Mouse (Mus musculus) heart, adult 2 months (tissue): Measurements from ENCODE around the gene Cd72. TPM values are rescaled to one million over a fixed set of nuclear protein-coding genes. Genes with fewer than 3 reads are reported as not detected.
A peak's percentile ranks its signal among the peaks of the same experiment; 100 is the strongest.

Source experiments
- DNase-seq, 2 experiments: peaks; one replicate each; pipeline ENCODE4 v3.0.0; 2021
- H3K27ac ChIP-seq: fragments of 200-600 bp; 2 replicates; pipeline ENCODE4 v1.8.1; 2022
- H3K27me3 ChIP-seq: fragments of 200-500 bp; 2 replicates; pipeline ENCODE4 v1.6.1; 2012; ENCODE audit warnings: mild to moderate bottlenecking, low read length, inconsistent platforms, mixed read lengths; ENCODE audit not compliant: control insufficient read depth, insufficient read depth
- H3K36me3 ChIP-seq: fragments of 200-500 bp; 2 replicates; pipeline ENCODE4 v1.6.1; 2012; ENCODE audit warnings: low read length, inconsistent platforms; ENCODE audit not compliant: control insufficient read depth, insufficient read depth
- H3K4me1 ChIP-seq: fragments of 200-500 bp; 2 replicates; pipeline ENCODE4 v1.6.1; 2011; ENCODE audit warnings: low read length; ENCODE audit not compliant: control insufficient read depth, insufficient read depth
- H3K4me3 ChIP-seq: fragments of 200-600 bp; 2 replicates; pipeline ENCODE4 v1.8.1; 2022
- H3K79me2 ChIP-seq: fragments of 200-500 bp; replicated peaks from 2 replicates; pipeline ENCODE4 v1.6.1; 2012; ENCODE audit warnings: mild to moderate bottlenecking, inconsistent platforms, low read length, moderate library complexity, mixed read lengths; ENCODE audit not compliant: control insufficient read depth, insufficient read depth
- H3K9ac ChIP-seq: fragments of 200-500 bp; 2 replicates; pipeline ENCODE4 v1.6.1; 2012; ENCODE audit warnings: low read depth, mild to moderate bottlenecking, control low read depth, inconsistent platforms, low read length, mixed read lengths
- CTCF ChIP-seq: fragments of 200-600 bp; IDR thresholded peaks from 2 replicates; pipeline ENCODE4 v1.8.1; 2022; ENCODE audit warnings: antibody characterized with exemption, mild to moderate bottlenecking, moderate library complexity
- EP300 ChIP-seq: fragments of 200-500 bp; IDR thresholded peaks from 2 replicates; pipeline ENCODE4 v1.6.1; 2011; ENCODE audit warnings: low read depth, low read length, control low read depth; ENCODE audit not compliant: insufficient read depth
- POLR2A ChIP-seq: fragments of 200-500 bp; IDR thresholded peaks from 2 replicates; pipeline ENCODE4 v1.6.1; 2011; ENCODE audit warnings: mild to moderate bottlenecking, low read depth, low read length, control low read depth; ENCODE audit not compliant: insufficient read depth
- WGBS: fragments of 180-500 bp; shearing (Covaris S2); methylation state at CpG from one replicate; pipeline ENCODE4 v1.1.7; 2018; 5-methylcytosine and 5-hydroxymethylcytosine counted together
- intact Hi-C: fragments of 180-260 bp; cut with DNase I; formaldehyde crosslinking; loops from one replicate; pipeline ENCODE4 v1.15.1; 2025
- polyA plus RNA-seq: library from polyadenylated mRNA; depleted of rRNA; stranded (reverse); fragments of >200 nt; gene quantifications from 2 replicates; pipeline ENCODE4 v1.2.3, GENCODE M21; 2012; rRNA removed
- total RNA-seq, 2 experiments: library from RNA; stranded (reverse); gene quantifications; 2 replicates each; pipeline ENCODE4 v1.2.3; 2021

Gene Cd72
- total and polyA plus RNA-seq, 3 experiments: 0.97 to 4.8 (median 1.0) TPM

- Histone ChIP-seq H3K4me1 (peaks cover 47% of the 10 kb centered on the region), H3K9ac (no peak overlapping the region), H3K4me3 (no peak overlapping the region), H3K36me3 (peaks cover 12% of the 10 kb centered on the region), H3K27me3 (no peaks in the 10 kb centered on the region), H3K79me2 (peaks cover 5% of the 10 kb centered on the region; the same call in 1 of the 2 replicates), H3K27ac (peak overlapping the region; percentile 92)
- TF ChIP-seq CTCF: no peak
- no peak for TF ChIP-seq POLR2A
- no peak for TF ChIP-seq EP300
- WGBS: 92% methylated on average over 10 of the region's 10 CpGs
- peak in 1 of 2 experiments; percentile 24 for DNase-seq
- intact Hi-C loops: loop anchor here (10.0 kb wide), 1 partner anchor 357 kb away; the partner anchor contains the start of gene Fam214b
Measured at GRCm38 (mm10) chr4:43401486-43401885, 52.9 kb downstream of the Cd72 start.

- Histone ChIP-seq H3K27ac (peak overlapping the region; percentile 92), H3K79me2 (peaks cover 5% of the 10 kb centered on the region; the same call in 1 of the 2 replicates), H3K27me3 (no peaks in the 10 kb centered on the region), H3K4me1 (peaks cover 47% of the 10 kb centered on the region), H3K36me3 (peaks cover 12% of the 10 kb centered on the region), H3K4me3 (no peak overlapping the region), H3K9ac (no peak overlapping the region)
- TF ChIP-seq CTCF (no peak), POLR2A (no peak), EP300 (no peak)
- 50% methylated on average over 10 of the region's 10 CpGs for WGBS
- intact Hi-C loops: loop anchor here (10.0 kb wide), 1 partner anchor 356 kb away; the partner anchor contains the start of gene Fam214b
- peak in 1 of 2 experiments; percentile 44 for DNase-seq
Measured at GRCm38 (mm10) chr4:43400976-43401375, 53.5 kb downstream of the Cd72 start.

DNA sequence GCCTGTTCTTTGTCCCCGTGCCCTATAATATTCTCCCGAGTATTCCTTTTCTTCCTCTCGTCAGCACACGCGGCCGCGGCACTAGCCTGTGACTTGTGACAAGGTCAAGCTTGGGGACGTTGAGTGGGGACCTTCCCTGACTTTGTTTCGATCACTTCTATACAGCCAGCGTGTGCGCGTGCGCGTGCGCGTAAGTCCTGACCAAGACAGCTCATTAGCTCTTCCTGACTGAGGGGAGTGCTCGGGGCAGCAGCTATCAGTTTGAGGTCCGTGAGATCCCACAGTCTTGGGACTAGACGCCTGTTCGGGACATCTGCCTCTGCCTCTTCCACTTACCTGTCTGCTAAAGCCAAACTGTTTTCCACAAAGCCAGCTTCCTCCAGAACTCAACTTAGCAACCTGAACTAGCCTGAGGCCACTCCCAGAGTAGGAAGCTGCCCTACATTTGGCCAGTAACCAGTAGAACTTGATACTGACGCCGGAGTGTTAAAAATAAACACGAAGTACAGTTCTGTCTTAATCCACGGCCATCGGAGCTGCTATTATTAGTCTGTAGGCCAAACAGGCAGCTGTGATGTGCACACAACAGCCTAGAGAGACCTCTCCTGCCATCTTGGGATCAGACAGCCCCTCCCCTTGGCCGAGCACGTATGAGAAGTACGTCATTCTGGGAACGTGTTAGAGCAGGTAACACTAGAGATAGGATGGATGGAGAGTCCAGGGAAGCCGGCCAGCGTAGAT lies 54.9 kb downstream of the Cd72 start:
- H3K79me2 ChIP-seq: peaks cover 5% of the 10 kb centered on the region; the same call in 1 of the 2 replicates
- peaks cover 45% of the 10 kb centered on the region for H3K4me1 ChIP-seq
- H3K4me3 ChIP-seq: peak overlapping the region; percentile 45
- peaks cover 22% of the 10 kb centered on the region for H3K36me3 ChIP-seq
- H3K9ac ChIP-seq: peak overlapping the region; percentile 67
- no peaks in the 10 kb centered on the region for H3K27me3 ChIP-seq
- peak; percentile 67 to 75 for DNase-seq
- WGBS: 11% methylated on average over 31 of the region's 31 CpGs
- intact Hi-C loops: loop anchor here (10.0 kb wide), 1 partner anchor 355 kb away; the partner anchor contains the start of gene Fam214b
- TF ChIP-seq CTCF (no peak), POLR2A (peak; percentile 57), EP300 (peak; percentile 52; the same call in 1 of the 2 replicates)
- peak overlapping the region; percentile 92 for H3K27ac ChIP-seq

DNA sequence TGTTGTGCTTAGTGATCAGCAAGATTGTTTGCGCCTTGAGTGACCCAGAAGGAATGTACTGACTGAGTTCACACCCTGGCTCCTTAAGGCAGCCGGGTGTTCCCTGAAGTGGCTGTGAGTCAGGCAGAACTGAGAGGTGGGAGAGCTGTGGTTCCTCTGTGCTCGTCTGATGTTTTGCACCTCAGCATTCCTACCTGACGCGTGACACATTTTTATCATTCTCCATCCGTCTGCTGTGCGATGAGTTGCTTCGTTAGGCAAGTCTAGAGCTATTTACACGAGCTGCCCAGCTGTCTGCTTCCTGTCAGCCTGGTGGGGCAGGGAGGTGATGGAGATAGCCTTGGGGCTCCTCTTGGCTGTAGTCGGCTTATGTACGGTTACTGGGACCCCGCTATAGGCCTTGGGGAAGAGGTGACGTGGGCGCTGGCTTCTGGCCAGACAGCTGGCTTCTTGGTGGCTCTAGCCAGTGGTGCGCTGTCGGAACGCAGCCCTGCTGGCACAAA lies 55.5 kb downstream of the Cd72 start:
- peaks cover 24% of the 10 kb centered on the region for H3K36me3 ChIP-seq
- peaks cover 46% of the 10 kb centered on the region for H3K4me1 ChIP-seq
- H3K4me3 ChIP-seq: peak overlapping the region; percentile 45
- intact Hi-C loops: no loop called here
- peak overlapping the region; percentile 92 for H3K27ac ChIP-seq
- DNase-seq: peak; percentile 74 to 80
- H3K9ac ChIP-seq: peak overlapping the region; percentile 67
- 10% methylated on average over 17 of the region's 17 CpGs for WGBS
- no peaks in the 10 kb centered on the region for H3K27me3 ChIP-seq
- TF ChIP-seq EP300: 0 out of 2 replicates have a peak, but pooled peaks have one; percentile 40
- no peak for TF ChIP-seq CTCF
- peak; percentile 55 for TF ChIP-seq POLR2A
- 0 out of 2 replicates have a peak, but pooled peaks cover 2% of the 10 kb centered on the region for H3K79me2 ChIP-seq

DNA sequence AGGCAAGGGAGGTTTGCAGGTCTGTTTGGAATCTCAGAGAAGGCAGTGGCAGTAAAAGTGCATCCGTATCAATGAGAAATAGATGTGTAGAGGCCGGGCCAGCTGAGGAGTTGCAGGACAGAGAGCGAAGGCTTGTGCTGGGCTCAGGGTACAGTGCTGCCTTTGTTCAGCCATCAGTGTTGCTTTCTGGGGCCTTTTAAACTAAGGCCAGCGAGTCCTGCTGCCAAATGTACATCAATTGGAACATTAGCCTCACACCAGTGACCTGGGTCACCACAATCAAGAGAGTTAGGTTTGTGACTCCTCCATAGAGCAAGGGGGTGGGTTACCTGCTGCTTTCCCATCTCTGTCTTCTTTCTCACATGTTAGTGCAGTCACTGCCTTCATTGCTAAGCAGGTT lies 56.4 kb downstream of the Cd72 start:
- Histone ChIP-seq H3K27ac (peak overlapping the region; percentile 92), H3K4me3 (no peak overlapping the region), H3K79me2 (0 out of 2 replicates have a peak, but pooled peaks cover 2% of the 10 kb centered on the region), H3K4me1 (peaks cover 49% of the 10 kb centered on the region), H3K27me3 (no peaks in the 10 kb centered on the region), H3K9ac (0 out of 2 replicates have a peak overlapping the region, but pooled peaks have one; percentile 12), H3K36me3 (peaks cover 29% of the 10 kb centered on the region)
- no peak for TF ChIP-seq CTCF
- DNase-seq: peak in 1 of 2 experiments; percentile 27
- 82% methylated on average over 4 of the region's 4 CpGs for WGBS
- intact Hi-C loops: no loop called here

Other genes with a start within 250 kb of the Cd72 start
- under 1 TPM in 1 of 2 experiments, not detected in 1; 0.08 TPM for gene Atp8b5, start 187.5 kb downstream of the Cd72 start, total RNA-seq
- 0.14 and 0.15 TPM in 2 replicates for gene Atp8b5, start 187.5 kb downstream of the Cd72 start, polyA plus RNA-seq
- gene Rusc2, start 72.6 kb downstream of the Cd72 start, total RNA-seq: 10 to 100 TPM; 43.5 to 45.3 TPM
- 27.2 and 27.5 TPM in 2 replicates for gene Rusc2, start 72.6 kb downstream of the Cd72 start, polyA plus RNA-seq
- gene Fam166b, start 25.5 kb downstream of the Cd72 start, total RNA-seq: not detected
- 1.4 TPM in 1 of 2 replicates, not detected in the other for gene Fam166b, start 25.5 kb downstream of the Cd72 start, polyA plus RNA-seq
- 10 to 100 TPM; 36.6 to 37.5 TPM for gene Tesk1, start 12.7 kb downstream of the Cd72 start, total RNA-seq
- 51.5 and 52.6 TPM in 2 replicates for gene Tesk1, start 12.7 kb downstream of the Cd72 start, polyA plus RNA-seq
- under 1 TPM in 1 of 2 experiments, not detected in 1; 0.31 TPM for gene Sit1, start 29.1 kb upstream of the Cd72 start, total RNA-seq
- gene Sit1, start 29.1 kb upstream of the Cd72 start, polyA plus RNA-seq: not detected in 2 replicates
- 10 to 100 TPM; 29.8 to 33.8 TPM for gene Ccdc107, start 38.3 kb upstream of the Cd72 start, total RNA-seq
- 50.8 and 67.9 TPM in 2 replicates for gene Ccdc107, start 38.3 kb upstream of the Cd72 start, polyA plus RNA-seq
- gene Arhgef39, start 45.1 kb upstream of the Cd72 start, total RNA-seq: under 1 TPM; 0.30 to 0.31 TPM
- gene Arhgef39, start 45.1 kb upstream of the Cd72 start, polyA plus RNA-seq: 1.6 and 1.7 TPM in 2 replicates
- gene Car9, start 52.3 kb upstream of the Cd72 start, total RNA-seq: under 1 TPM; 0.11 to 0.34 TPM
- 0.32 and 0.55 TPM in 2 replicates for gene Car9, start 52.3 kb upstream of the Cd72 start, polyA plus RNA-seq
- 10 to 100 TPM; 35.4 to 41.2 TPM for gene Tpm2, start 69.1 kb upstream of the Cd72 start, total RNA-seq
- 41.8 and 44.9 TPM in 2 replicates for gene Tpm2, start 69.1 kb upstream of the Cd72 start, polyA plus RNA-seq
- gene Creb3, start 107.7 kb upstream of the Cd72 start, total RNA-seq: 10 to 100 TPM; 44.0 to 46.5 TPM
- gene Creb3, start 107.7 kb upstream of the Cd72 start, polyA plus RNA-seq: 29.8 and 36.8 TPM in 2 replicates
- gene Tln1, start 108.1 kb upstream of the Cd72 start, total RNA-seq: 100 to 1,000 TPM; 105 to 109 TPM
- gene Tln1, start 108.1 kb upstream of the Cd72 start, polyA plus RNA-seq: 53.1 and 67.0 TPM in 2 replicates
- gene Rgp1, start 124.1 kb upstream of the Cd72 start, total RNA-seq: 10 to 100 TPM; 29.4 to 31.7 TPM
- 38.1 and 47.5 TPM in 2 replicates for gene Rgp1, start 124.1 kb upstream of the Cd72 start, polyA plus RNA-seq
- gene Gba2, start 124.2 kb upstream of the Cd72 start, total RNA-seq: 10 to 100 TPM; 11.5 to 13.2 TPM
- gene Gba2, start 124.2 kb upstream of the Cd72 start, polyA plus RNA-seq: 18.2 and 27.4 TPM in 2 replicates
- gene Msmp, start 129.9 kb upstream of the Cd72 start, total RNA-seq: under 1 TPM; 0.52 to 0.57 TPM
- gene Msmp, start 129.9 kb upstream of the Cd72 start, polyA plus RNA-seq: 0.62 and 0.67 TPM in 2 replicates
- 10 to 100 TPM; 35.9 to 43.4 TPM for gene Npr2, start 177.3 kb upstream of the Cd72 start, total RNA-seq
- 57.0 and 63.0 TPM in 2 replicates for gene Npr2, start 177.3 kb upstream of the Cd72 start, polyA plus RNA-seq
- gene Spag8, start 199.0 kb upstream of the Cd72 start, total RNA-seq: under 1 TPM in 1 of 2 experiments, not detected in 1; 0.29 TPM
- gene Spag8, start 199.0 kb upstream of the Cd72 start, polyA plus RNA-seq: 0.44 and 2.0 TPM in 2 replicates
- gene Hint2, start 201.8 kb upstream of the Cd72 start, total RNA-seq: 100 to 1,000 TPM; 143 to 155 TPM
- gene Hint2, start 201.8 kb upstream of the Cd72 start, polyA plus RNA-seq: 165 and 201 TPM in 2 replicates
- 10 to 100 TPM; 17.9 to 18.2 TPM for gene Tmem8b, start 214.3 kb upstream of the Cd72 start, total RNA-seq
- 21.1 and 22.2 TPM in 2 replicates for gene Tmem8b, start 214.3 kb upstream of the Cd72 start, polyA plus RNA-seq
- gene Fam221b, start 214.5 kb upstream of the Cd72 start, total RNA-seq: under 1 TPM; 0.16 to 0.43 TPM
- gene Fam221b, start 214.5 kb upstream of the Cd72 start, polyA plus RNA-seq: 0.18 and 0.35 TPM in 2 replicates
- not detected for gene Olfr70, start 246.2 kb upstream of the Cd72 start, total RNA-seq
- not detected in 2 replicates for gene Olfr70, start 246.2 kb upstream of the Cd72 start, polyA plus RNA-seq